Mouse (Mus musculus) heart, adult 2 months (tissue): ENCODE results near the gene Slc2a12.

ENCODE experiments used
- CTCF ChIP-seq: fragments of 200-600 bp; IDR thresholded peaks from 2 replicates; pipeline ENCODE4 v1.8.1; 2022; ENCODE audit warnings: antibody characterized with exemption, mild to moderate bottlenecking, moderate library complexity
- EP300 ChIP-seq: fragments of 200-500 bp; IDR thresholded peaks from 2 replicates; pipeline ENCODE4 v1.6.1; 2011; ENCODE audit warnings: low read depth, low read length, control low read depth; ENCODE audit not compliant: insufficient read depth

DNA sequence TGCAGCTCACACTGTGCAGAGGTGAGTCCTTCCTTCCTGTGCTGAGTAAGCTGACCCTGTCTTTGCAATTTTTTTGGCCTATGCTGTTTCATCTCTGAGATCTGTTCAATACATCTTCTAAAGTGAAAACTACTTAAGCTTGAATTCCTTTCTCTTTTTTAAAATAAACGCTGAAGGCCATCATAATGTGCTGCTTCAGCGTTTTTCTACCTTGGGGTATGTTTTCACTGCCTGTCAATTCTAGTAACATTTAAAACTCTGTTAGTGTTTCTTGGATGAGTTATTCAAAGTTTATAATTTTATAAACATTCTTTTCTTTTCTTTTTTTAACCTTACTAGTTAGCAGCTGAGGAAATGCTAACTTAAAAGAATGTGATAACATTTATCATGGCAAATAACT, 68.1 kb downstream of the Slc2a12 start:
- TF ChIP-seq CTCF (no peak), EP300 (no peak)
